Mouse (Mus musculus) hindbrain, embryonic 13.5 days (tissue): ENCODE results near the gene Hao1. TPM values are rescaled to one million over a fixed set of nuclear protein-coding genes. Genes with fewer than 3 reads are reported as not detected.

ENCODE experiments used
- ATAC-seq: fragments of 200-750 bp; cut with Nextera tagmentation; 2 replicates; pipeline ENCODE4 v1.8.0; 2017; ENCODE audit warnings: moderate TSS enrichment; ENCODE audit not compliant: low FRiP score
- H3K27ac ChIP-seq: fragments of 300-500 bp; sonication (generic); 2 replicates; pipeline ENCODE4 v1.5.1; 2015; ENCODE audit warnings: inconsistent platforms, mild to moderate bottlenecking, moderate library complexity
- H3K27me3 ChIP-seq: fragments of 300-500 bp; sonication (generic); 2 replicates; pipeline ENCODE4 v1.6.1; 2015; ENCODE audit warnings: mild to moderate bottlenecking, inconsistent platforms
- H3K36me3 ChIP-seq: fragments of 300-500 bp; sonication (generic); 2 replicates; pipeline ENCODE4 v1.6.1; 2015; ENCODE audit warnings: mild to moderate bottlenecking, inconsistent platforms
- H3K4me1 ChIP-seq: fragments of 300-500 bp; sonication (generic); replicated peaks from 2 replicates; pipeline ENCODE4 v1.6.1; 2015; ENCODE audit warnings: inconsistent platforms
- H3K4me2 ChIP-seq: fragments of 300-500 bp; sonication (generic); 2 replicates; pipeline ENCODE4 v1.6.1; 2015; ENCODE audit warnings: inconsistent platforms, mild to moderate bottlenecking, moderate library complexity
- H3K4me3 ChIP-seq: fragments of 300-500 bp; sonication (generic); 2 replicates; pipeline ENCODE4 v1.5.1; 2015; ENCODE audit warnings: mild to moderate bottlenecking, inconsistent platforms
- H3K9ac ChIP-seq: fragments of 300-500 bp; sonication (generic); 2 replicates; pipeline ENCODE4 v1.6.1; 2015; ENCODE audit warnings: mild to moderate bottlenecking, inconsistent platforms
- H3K9me3 ChIP-seq: fragments of 300-500 bp; sonication (generic); 2 replicates; pipeline ENCODE4 v1.6.1; 2016; ENCODE audit warnings: inconsistent platforms
- WGBS: fragments of 180-500 bp; shearing (Covaris S2); methylation state at CpG from one replicate; pipeline ENCODE4 v1.1.7; 2015; 5-methylcytosine and 5-hydroxymethylcytosine counted together
- polyA plus RNA-seq: library from polyadenylated mRNA; unstranded; fragments of >200 nt; fragmentation: Nextera tagmentation; extraction: Ambion mirVana; gene quantifications from 2 replicates; pipeline ENCODE4 v1.2.1, GENCODE M21; 2015

Hao1 gene
- 0.08 TPM in 1 of 2 replicates, not detected in the other for polyA plus RNA-seq

GRCm38 (mm10) chr2:134554221-134554727, at the start of gene Hao1:
TSS of gene Hao1 (minus strand) at chr2:134554368.
- no peak within 1 kb of the TSS for H3K27ac ChIP-seq
- 86% methylated on average over 8 of the region's 8 CpGs for WGBS
- H3K4me3 ChIP-seq, result no peak within 1 kb of the TSS
- H3K36me3 ChIP-seq, result no peaks in the 10 kb centered on the region
- no peak within 1 kb of the TSS for H3K9ac ChIP-seq
- H3K4me1 ChIP-seq, result no peaks in the 10 kb centered on the region
- H3K4me2 ChIP-seq, result no peak within 1 kb of the TSS
- ATAC-seq, result no peak
- H3K27me3 ChIP-seq, result no peaks in the 10 kb centered on the region
- H3K9me3 ChIP-seq, result no peaks in the 10 kb centered on the region

GRCm38 (mm10) chr2:134591081-134591694, 37.0 kb upstream of the Hao1 start:
- Histone ChIP-seq H3K9ac (no peak overlapping the region), H3K4me1 (no peaks in the 10 kb centered on the region), H3K27ac (no peak overlapping the region), H3K4me3 (no peak overlapping the region), H3K27me3 (no peaks in the 10 kb centered on the region), H3K9me3 (no peaks in the 10 kb centered on the region), H3K4me2 (no peak overlapping the region), H3K36me3 (peaks cover 14% of the 10 kb centered on the region)
- peak; percentile 63 for ATAC-seq
- 96% methylated on average over 6 of the region's 6 CpGs for WGBS

GRCm38 (mm10) chr2:134585243-134585642, 31.1 kb upstream of the Hao1 start:
- 50% methylated on average over 4 of the region's 4 CpGs for WGBS
- ATAC-seq, result no peak
- Histone ChIP-seq H3K27me3 (no peaks in the 10 kb centered on the region), H3K36me3 (no peaks in the 10 kb centered on the region), H3K27ac (no peak overlapping the region), H3K4me3 (no peak overlapping the region), H3K9me3 (no peaks in the 10 kb centered on the region), H3K4me2 (no peak overlapping the region), H3K4me1 (no peaks in the 10 kb centered on the region), H3K9ac (no peak overlapping the region)

GRCm38 (mm10) chr2:134559422-134559821, 5.3 kb upstream of the Hao1 start:
- no peak overlapping the region for H3K27ac ChIP-seq
- no peaks in the 10 kb centered on the region for H3K27me3 ChIP-seq
- no peak overlapping the region for H3K4me3 ChIP-seq
- no peaks in the 10 kb centered on the region for H3K36me3 ChIP-seq
- H3K9me3 ChIP-seq, result peaks cover 8% of the 10 kb centered on the region; the same call in 1 of the 2 replicates
- no peak for ATAC-seq
- H3K9ac ChIP-seq, result no peak overlapping the region
- 92% methylated on average over 3 of the region's 3 CpGs for WGBS
- H3K4me1 ChIP-seq, result no peaks in the 10 kb centered on the region
- no peak overlapping the region for H3K4me2 ChIP-seq

GRCm38 (mm10) chr2:134552358-134552757, 1.8 kb downstream of the Hao1 start:
- Histone ChIP-seq H3K27ac (no peak overlapping the region), H3K4me1 (no peaks in the 10 kb centered on the region), H3K4me3 (no peak overlapping the region), H3K27me3 (no peaks in the 10 kb centered on the region), H3K36me3 (no peaks in the 10 kb centered on the region), H3K4me2 (no peak overlapping the region), H3K9me3 (no peaks in the 10 kb centered on the region), H3K9ac (no peak overlapping the region)
- no peak for ATAC-seq

GRCm38 (mm10) chr2:134549770-134550169, 4.4 kb downstream of the Hao1 start:
- H3K36me3 ChIP-seq, result no peaks in the 10 kb centered on the region
- no peak overlapping the region for H3K9ac ChIP-seq
- no peak overlapping the region for H3K4me3 ChIP-seq
- ATAC-seq, result no peak
- 24% methylated on average over 4 of the region's 4 CpGs for WGBS
- no peaks in the 10 kb centered on the region for H3K27me3 ChIP-seq
- no peak overlapping the region for H3K4me2 ChIP-seq
- H3K9me3 ChIP-seq, result no peaks in the 10 kb centered on the region
- no peak overlapping the region for H3K27ac ChIP-seq
- no peaks in the 10 kb centered on the region for H3K4me1 ChIP-seq

- Histone ChIP-seq H3K27me3 (no peaks in the 10 kb centered on the region), H3K4me1 (no peaks in the 10 kb centered on the region), H3K36me3 (no peaks in the 10 kb centered on the region), H3K4me3 (no peak overlapping the region), H3K27ac (no peak overlapping the region), H3K9ac (no peak overlapping the region), H3K9me3 (no peaks in the 10 kb centered on the region), H3K4me2 (no peak overlapping the region)
- 72% methylated on average over 5 of the region's 5 CpGs for WGBS
- ATAC-seq, result no peak
These were observed 9.1 kb downstream of the Hao1 start for GRCm38 (mm10) chr2:134545116-134545515.

- Histone ChIP-seq H3K4me2 (no peak overlapping the region), H3K27me3 (no peaks in the 10 kb centered on the region), H3K4me3 (no peak overlapping the region), H3K27ac (no peak overlapping the region), H3K36me3 (no peaks in the 10 kb centered on the region), H3K9ac (no peak overlapping the region), H3K9me3 (no peaks in the 10 kb centered on the region), H3K4me1 (no peaks in the 10 kb centered on the region)
- WGBS, result 75% methylated on average over 8 of the region's 8 CpGs
- no peak for ATAC-seq
These were observed 9.7 kb downstream of the Hao1 start for GRCm38 (mm10) chr2:134544321-134545065.

GRCm38 (mm10) chr2:134543501-134543900, 10.7 kb downstream of the Hao1 start:
- Histone ChIP-seq H3K27me3 (no peaks in the 10 kb centered on the region), H3K27ac (no peak overlapping the region), H3K4me1 (no peaks in the 10 kb centered on the region), H3K4me2 (no peak overlapping the region), H3K9ac (no peak overlapping the region), H3K9me3 (no peaks in the 10 kb centered on the region), H3K4me3 (no peak overlapping the region), H3K36me3 (no peaks in the 10 kb centered on the region)
- ATAC-seq, result no peak
- WGBS, result 71% methylated on average over 2 of the region's 2 CpGs

GRCm38 (mm10) chr2:134541019-134541418, 13.1 kb downstream of the Hao1 start:
- no peak for ATAC-seq
- Histone ChIP-seq H3K4me1 (no peaks in the 10 kb centered on the region), H3K9me3 (no peaks in the 10 kb centered on the region), H3K36me3 (no peaks in the 10 kb centered on the region), H3K27me3 (no peaks in the 10 kb centered on the region), H3K4me2 (no peak overlapping the region), H3K27ac (no peak overlapping the region), H3K9ac (no peak overlapping the region), H3K4me3 (no peak overlapping the region)
- WGBS, result 80% methylated on average over 5 of the region's 5 CpGs

GRCm38 (mm10) chr2:134538451-134538850, 15.7 kb downstream of the Hao1 start:
- 80% methylated on average over 4 of the region's 4 CpGs for WGBS
- H3K27me3 ChIP-seq, result no peaks in the 10 kb centered on the region
- no peak overlapping the region for H3K9ac ChIP-seq
- H3K9me3 ChIP-seq, result no peaks in the 10 kb centered on the region
- no peak overlapping the region for H3K27ac ChIP-seq
- H3K4me2 ChIP-seq, result no peak overlapping the region
- H3K4me1 ChIP-seq, result no peaks in the 10 kb centered on the region
- no peak overlapping the region for H3K4me3 ChIP-seq
- no peaks in the 10 kb centered on the region for H3K36me3 ChIP-seq
- no peak for ATAC-seq

- Histone ChIP-seq H3K4me3 (no peak overlapping the region), H3K9me3 (no peaks in the 10 kb centered on the region), H3K4me2 (peak overlapping the region; percentile 13; the same call in 1 of the 2 replicates), H3K9ac (no peak overlapping the region), H3K27ac (no peak overlapping the region), H3K4me1 (no peaks in the 10 kb centered on the region), H3K27me3 (no peaks in the 10 kb centered on the region), H3K36me3 (no peaks in the 10 kb centered on the region)
- 68% methylated on average over 7 of the region's 7 CpGs for WGBS
- ATAC-seq, result peak; percentile 75; the same call in 1 of the 2 replicates
These were observed 25.9 kb downstream of the Hao1 start for GRCm38 (mm10) chr2:134528122-134528810.
